Comparison of ENCODE assay signal across 39 mouse cellular contexts in genomic region chr1:34517297-34517696, GRCm38 (mm10). TPM values are rescaled to one million over a fixed set of nuclear protein-coding genes. Genes with fewer than 3 reads are reported as not detected.
"Had no signal": no experiment of that assay in that cellular context is flagged by ENCODE, and none has a peak within 500 bp of the region (broad histone marks: within the 10 kb centered on the region; RNA-seq: fewer than 3 reads in every experiment).

No protein-coding gene starts in this region.

RNA-seq across cellular contexts. Expression of gene Cfc1, which starts 18.2 kb away (rescaled TPM):
- total RNA-seq: left cerebral cortex, postnatal 10 days; left cerebral cortex, postnatal 14 days; left cerebral cortex, postnatal 25 days; left cerebral cortex, postnatal 36 days; left cerebral cortex, postnatal 4 days; liver, adult 2 months; megakaryocyte, adult 5-6 weeks; midbrain, postnatal 0 days; monocyte, adult 5-6 weeks had no signal
- polyA plus RNA-seq: limb, embryonic 10.5 days; limb, embryonic 11.5 days; limb, embryonic 12.5 days; liver, adult 2 months; liver, embryonic 11.5 days; liver, embryonic 12.5 days; liver, embryonic 13.5 days; liver, embryonic 14.5 days; liver, embryonic 15.5 days; liver, embryonic 16.5 days; liver, postnatal 0 days; lung, adult 2 months; lung, embryonic 14.5 days; lung, embryonic 16.5 days; lung, postnatal 0 days; macrophage; midbrain, embryonic 10.5 days; midbrain, embryonic 11.5 days; midbrain, embryonic 12.5 days; midbrain, embryonic 13.5 days; midbrain, embryonic 14.5 days; myocyte; neural tube, embryonic 11.5 days; neural tube, embryonic 12.5 days; neural tube, embryonic 13.5 days had no signal

RNA-seq across cellular contexts. Expression of gene Prss39, which starts 19.1 kb away (rescaled TPM):
- total RNA-seq: left cerebral cortex, postnatal 10 days; left cerebral cortex, postnatal 14 days; left cerebral cortex, postnatal 25 days; left cerebral cortex, postnatal 36 days; left cerebral cortex, postnatal 4 days; liver, adult 2 months; megakaryocyte, adult 5-6 weeks; midbrain, postnatal 0 days; monocyte, adult 5-6 weeks had no signal
- polyA plus RNA-seq: limb, embryonic 10.5 days; limb, embryonic 11.5 days; limb, embryonic 12.5 days; limb, embryonic 13.5 days; limb, embryonic 14.5 days; limb, embryonic 15.5 days; liver, adult 2 months; liver, embryonic 11.5 days; liver, embryonic 12.5 days; liver, embryonic 13.5 days; liver, embryonic 14.5 days; liver, embryonic 15.5 days; liver, embryonic 16.5 days; liver, postnatal 0 days; lung, embryonic 14.5 days; lung, embryonic 15.5 days; lung, embryonic 16.5 days; lung, postnatal 0 days; macrophage; midbrain, embryonic 10.5 days; midbrain, embryonic 11.5 days; midbrain, embryonic 12.5 days; midbrain, embryonic 13.5 days; midbrain, embryonic 14.5 days; midbrain, embryonic 15.5 days; midbrain, embryonic 16.5 days; midbrain, postnatal 0 days; myocyte; neural tube, embryonic 11.5 days; neural tube, embryonic 12.5 days; neural tube, embryonic 13.5 days had no signal

RNA-seq across cellular contexts. Expression of gene Prss40, which starts 43.4 kb away (rescaled TPM):
- total RNA-seq: left cerebral cortex, postnatal 10 days; left cerebral cortex, postnatal 14 days; left cerebral cortex, postnatal 25 days; left cerebral cortex, postnatal 36 days; left cerebral cortex, postnatal 4 days; liver, adult 2 months; megakaryocyte, adult 5-6 weeks; midbrain, postnatal 0 days; monocyte, adult 5-6 weeks had no signal
- polyA plus RNA-seq: limb, embryonic 10.5 days; limb, embryonic 11.5 days; limb, embryonic 14.5 days; limb, embryonic 15.5 days; liver, adult 2 months; liver, embryonic 11.5 days; liver, embryonic 12.5 days; liver, embryonic 13.5 days; liver, embryonic 14.5 days; liver, embryonic 15.5 days; liver, embryonic 16.5 days; liver, postnatal 0 days; lung, adult 2 months; lung, embryonic 14.5 days; lung, embryonic 15.5 days; lung, embryonic 16.5 days; lung, postnatal 0 days; macrophage; midbrain, embryonic 10.5 days; midbrain, embryonic 11.5 days; midbrain, embryonic 12.5 days; midbrain, embryonic 13.5 days; midbrain, embryonic 14.5 days; myocyte; neural tube, embryonic 11.5 days; neural tube, embryonic 12.5 days; neural tube, embryonic 13.5 days had no signal
